In the genomic region with DNA sequence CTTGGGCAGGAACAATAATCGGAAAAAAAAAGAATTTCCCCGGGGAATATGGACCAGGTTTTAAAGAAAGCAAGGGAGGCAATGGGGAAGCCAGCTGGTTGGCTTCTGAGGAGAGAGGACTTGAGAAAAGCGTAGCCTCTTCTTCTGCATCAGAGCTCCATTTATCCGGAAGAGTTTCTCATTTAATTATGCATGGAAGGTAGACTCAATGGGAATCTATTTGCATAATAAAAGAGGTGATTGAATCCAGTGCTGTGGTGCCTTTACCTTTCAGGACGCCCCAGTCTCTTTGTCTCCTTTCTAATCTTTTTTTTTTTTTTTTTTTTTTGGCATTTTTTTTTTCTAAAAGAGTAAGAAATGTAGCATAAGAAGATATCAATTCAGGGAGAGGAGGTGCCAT, we compare ENCODE assay signal across 20 mouse cellular contexts. TPM values are rescaled to one million over a fixed set of nuclear protein-coding genes. Genes with fewer than 3 reads are reported as not detected.
DNase-seq lines count a peak whose midpoint lies in the region; ATAC-seq and TF ChIP-seq lines count a peak whose summit lies in the region.
"Had no signal": no experiment of that assay in that cellular context is flagged by ENCODE, and none has a peak within 500 bp of the region (broad histone marks: within the 10 kb centered on the region; RNA-seq: fewer than 3 reads in every experiment).

No protein-coding gene starts in this region.

- H3K27me3 ChIP-seq in forebrain, embryonic 14.5 days (replicated peaks; ENCODE audit: control insufficient read depth, insufficient read depth, low read length): no peaks in the 10 kb centered on the region
- H3K27me3 ChIP-seq in forebrain, postnatal 0 days (ENCODE audit: insufficient read depth, low read length): no peaks in the 10 kb centered on the region
- no peaks in the 10 kb centered on the region for H3K27me3 ChIP-seq in midbrain, embryonic 13.5 days
- H3K27me3 ChIP-seq in midbrain, embryonic 15.5 days (replicated peaks): no peaks in the 10 kb centered on the region
- no peaks in the 10 kb centered on the region for H3K27me3 ChIP-seq in intestine, embryonic 16.5 days (replicated peaks; ENCODE audit: control insufficient read depth, insufficient read depth, low read length)
- H3K27me3 ChIP-seq: midbrain, embryonic 12.5 days; neural tube, embryonic 15.5 days; stomach, embryonic 15.5 days had no signal

- H3K27ac ChIP-seq in forebrain, embryonic 14.5 days (ENCODE audit: low read depth, low read length): 0 out of 2 replicates have a peak overlapping the region, but pooled peaks have one; percentile 30
- no peak overlapping the region for H3K27ac ChIP-seq in forebrain, postnatal 0 days (ENCODE audit: low read depth, low read length)
- 0 out of 2 replicates have a peak overlapping the region, but pooled peaks have one; percentile 11 for H3K27ac ChIP-seq in midbrain, embryonic 13.5 days
- H3K27ac ChIP-seq in midbrain, embryonic 15.5 days: no peak overlapping the region
- no peak overlapping the region for H3K27ac ChIP-seq in intestine, embryonic 16.5 days (ENCODE audit: low read length)
- H3K27ac ChIP-seq: midbrain, embryonic 12.5 days; neural tube, embryonic 15.5 days; stomach, embryonic 15.5 days had no signal

- ATAC-seq in forebrain, embryonic 14.5 days: peak; percentile 44; the same call in 1 of the 2 replicates
- ATAC-seq in forebrain, postnatal 0 days: no peak; the same call in 1 of the 2 replicates
- no peak for ATAC-seq in midbrain, embryonic 13.5 days
- no peak for ATAC-seq in midbrain, embryonic 15.5 days (replicated peaks)
- no peak for ATAC-seq in intestine, embryonic 16.5 days
- ATAC-seq: intestine, postnatal 0 days had no signal

- no peak overlapping the region for H3K4me3 ChIP-seq in forebrain, embryonic 14.5 days (ENCODE audit: low read depth, low read length)
- no peak overlapping the region for H3K4me3 ChIP-seq in forebrain, postnatal 0 days (ENCODE audit: low read depth, low read length)
- H3K4me3 ChIP-seq in midbrain, embryonic 13.5 days (replicated peaks): no peak overlapping the region
- no peak overlapping the region for H3K4me3 ChIP-seq in midbrain, embryonic 15.5 days
- H3K4me3 ChIP-seq in intestine, embryonic 16.5 days (ENCODE audit: low read length): no peak overlapping the region
- H3K4me3 ChIP-seq: midbrain, embryonic 12.5 days; neural tube, embryonic 15.5 days; stomach, embryonic 15.5 days had no signal

- 6% methylated on average over 5 of the region's 5 CpGs for WGBS in forebrain, embryonic 14.5 days
- 6% methylated on average over 5 of the region's 5 CpGs for WGBS in forebrain, postnatal 0 days
- WGBS in midbrain, embryonic 13.5 days: 10% methylated on average over 5 of the region's 5 CpGs
- 10% methylated on average over 5 of the region's 5 CpGs for WGBS in midbrain, embryonic 15.5 days
- WGBS in intestine, embryonic 16.5 days: 53% methylated on average over 5 of the region's 5 CpGs

- 0 out of 2 replicates have a peak, but pooled peaks cover 5% of the 10 kb centered on the region for H3K9me3 ChIP-seq in forebrain, embryonic 14.5 days (replicated peaks; ENCODE audit: control insufficient read depth, low read length)
- no peaks in the 10 kb centered on the region for H3K9me3 ChIP-seq in forebrain, postnatal 0 days (ENCODE audit: low read length)
- 0 out of 2 replicates have a peak, but pooled peaks cover 3% of the 10 kb centered on the region for H3K9me3 ChIP-seq in midbrain, embryonic 13.5 days
- H3K9me3 ChIP-seq in midbrain, embryonic 15.5 days: no peaks in the 10 kb centered on the region
- no peaks in the 10 kb centered on the region for H3K9me3 ChIP-seq in intestine, embryonic 16.5 days (ENCODE audit: control insufficient read depth, low read length)
- H3K9me3 ChIP-seq: neural tube, embryonic 15.5 days; stomach, embryonic 15.5 days had no signal

- H3K4me2 ChIP-seq in forebrain, embryonic 14.5 days (ENCODE audit: low read length): no peak overlapping the region
- H3K4me2 ChIP-seq in forebrain, postnatal 0 days (ENCODE audit: low read depth): no peak overlapping the region
- H3K4me2 ChIP-seq in midbrain, embryonic 13.5 days (replicated peaks): no peak overlapping the region
- H3K4me2 ChIP-seq in midbrain, embryonic 15.5 days: no peak overlapping the region
- no peak overlapping the region for H3K4me2 ChIP-seq in intestine, embryonic 16.5 days (ENCODE audit: low read depth, low read length)
- H3K4me2 ChIP-seq: heart, embryonic 11.5 days; midbrain, embryonic 12.5 days; neural tube, embryonic 15.5 days; stomach, embryonic 15.5 days had no signal

- peaks cover 3% of the 10 kb centered on the region; the same call in 1 of the 2 replicates for H3K4me1 ChIP-seq in forebrain, embryonic 14.5 days (ENCODE audit: control insufficient read depth, insufficient read depth, low read length)
- no peaks in the 10 kb centered on the region for H3K4me1 ChIP-seq in forebrain, postnatal 0 days (ENCODE audit: insufficient read depth)
- peaks cover 11% of the 10 kb centered on the region; the same call in 1 of the 2 replicates for H3K4me1 ChIP-seq in midbrain, embryonic 13.5 days (replicated peaks)
- 0 out of 2 replicates have a peak, but pooled peaks cover 4% of the 10 kb centered on the region for H3K4me1 ChIP-seq in midbrain, embryonic 15.5 days
- H3K4me1 ChIP-seq in intestine, embryonic 16.5 days (ENCODE audit: control insufficient read depth, insufficient read depth, low read length): no peaks in the 10 kb centered on the region
- H3K4me1 ChIP-seq: midbrain, embryonic 12.5 days; neural tube, embryonic 15.5 days; stomach, embryonic 15.5 days had no signal

- H3K9ac ChIP-seq in forebrain, embryonic 14.5 days (ENCODE audit: low read length): no peak overlapping the region
- no peak overlapping the region for H3K9ac ChIP-seq in forebrain, postnatal 0 days
- H3K9ac ChIP-seq in midbrain, embryonic 13.5 days (replicated peaks): no peak overlapping the region
- H3K9ac ChIP-seq in midbrain, embryonic 15.5 days: no peak overlapping the region
- no peak overlapping the region for H3K9ac ChIP-seq in intestine, embryonic 16.5 days (ENCODE audit: low read depth, low read length)
- H3K9ac ChIP-seq: midbrain, embryonic 12.5 days; neural tube, embryonic 15.5 days; stomach, embryonic 15.5 days had no signal

- TF ChIP-seq CTCF in forebrain, postnatal 0 days (IDR thresholded peaks at IDR 0.05; ENCODE audit: low read depth): no peak

- H3K36me3 ChIP-seq in forebrain, embryonic 14.5 days (ENCODE audit: control insufficient read depth, insufficient read depth, low read length): no peaks in the 10 kb centered on the region
- H3K36me3 ChIP-seq in forebrain, postnatal 0 days (ENCODE audit: insufficient read depth): no peaks in the 10 kb centered on the region
- no peaks in the 10 kb centered on the region for H3K36me3 ChIP-seq in midbrain, embryonic 13.5 days
- no peaks in the 10 kb centered on the region for H3K36me3 ChIP-seq in midbrain, embryonic 15.5 days (replicated peaks)
- no peaks in the 10 kb centered on the region for H3K36me3 ChIP-seq in intestine, embryonic 16.5 days (ENCODE audit: control insufficient read depth, insufficient read depth, low read length)
- H3K36me3 ChIP-seq: midbrain, embryonic 12.5 days; neural tube, embryonic 15.5 days; stomach, embryonic 15.5 days had no signal

- DNase-seq in forebrain, embryonic 14.5 days (ENCODE audit: low spot score): peak; percentile 57
- DNase-seq in forebrain, postnatal 0 days: no peak
- DNase-seq in ZHBTc4 (ENCODE audit: low read depth, low spot score): peak; percentile 84
- DNase-seq in right cerebral cortex, postnatal 25 days: no peak
- DNase-seq: B cell, adult 2 months; cerebellum, adult 11-12 months; gastrocnemius, postnatal 10 days; kidney, postnatal 36 days; layer of hippocampus, postnatal 36 days; lung, postnatal 4 days; right cerebral cortex, adult 18-20 months; thymus, postnatal 25 days had no signal

RNA-seq across cellular contexts. Expression of a gene that starts 46.7 kb away (rescaled TPM):
- 88.6 and 88.8 TPM in 2 replicates for polyA plus RNA-seq in forebrain, embryonic 14.5 days (2014; fragmentation: Nextera tagmentation; extraction: Ambion mirVana)
- total RNA-seq in forebrain, postnatal 0 days (2014; rRNA removed): 83.8 and 102 TPM in 2 replicates
- 102 and 116 TPM in 2 replicates for polyA plus RNA-seq in forebrain, postnatal 0 days (2015; fragmentation: Nextera tagmentation; extraction: Ambion mirVana)
- 82.2 and 86.3 TPM in 2 replicates for polyA plus RNA-seq in midbrain, embryonic 13.5 days (2015; fragmentation: Nextera tagmentation; extraction: Ambion mirVana)
- 96.8 and 102 TPM in 2 replicates for polyA plus RNA-seq in midbrain, embryonic 15.5 days (2015; fragmentation: Nextera tagmentation; extraction: Ambion mirVana)
- polyA plus RNA-seq in intestine, embryonic 16.5 days (2015; fragmentation: Nextera tagmentation; extraction: Ambion mirVana): 88.7 and 90.2 TPM in 2 replicates

Comparison
In these comparisons a context has a peak if more than half of its experiments do, and no peak if none do; other contexts are left out.
1. DNase-seq: peak in forebrain, embryonic 14.5 days (single experiment) and ZHBTc4 (single experiment); none in forebrain, postnatal 0 days (single experiment) and right cerebral cortex, postnatal 25 days (single experiment).
2. H3K27ac ChIP-seq: peak in forebrain, embryonic 14.5 days (single experiment) and midbrain, embryonic 13.5 days (single experiment); none in forebrain, postnatal 0 days (single experiment), midbrain, embryonic 15.5 days (single experiment) and intestine, embryonic 16.5 days (single experiment).